Mouse (Mus musculus): ENCODE measurements around the gene Thrb.

Thrb gene

GRCm38 (mm10) chr14:17659686-17660328, at the start of gene Thrb:
Thrb (plus strand) TSS chr14:17660261.
- DNase-seq = peak; percentile 16

DNA sequence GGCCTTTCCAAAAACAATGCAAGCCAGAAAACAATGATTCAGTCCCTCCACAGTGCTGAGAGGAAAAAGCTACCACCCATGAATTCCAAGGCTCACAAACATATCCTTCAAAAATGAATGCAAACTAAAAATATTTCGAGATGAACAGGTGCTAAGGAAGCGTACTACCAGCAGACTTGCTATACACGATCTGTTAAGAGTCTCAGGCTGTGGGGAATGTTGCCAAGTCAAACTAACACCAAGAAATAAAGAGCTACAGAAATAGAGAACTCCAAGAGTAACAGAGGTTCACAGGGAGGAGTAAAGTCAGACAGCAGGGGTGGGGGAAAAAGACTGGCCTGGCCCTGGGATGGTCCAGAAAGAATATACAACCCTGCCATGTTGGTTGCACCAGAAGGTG, 38.4 kb upstream of the Thrb start:
- DNase-seq = no peak

DNA sequence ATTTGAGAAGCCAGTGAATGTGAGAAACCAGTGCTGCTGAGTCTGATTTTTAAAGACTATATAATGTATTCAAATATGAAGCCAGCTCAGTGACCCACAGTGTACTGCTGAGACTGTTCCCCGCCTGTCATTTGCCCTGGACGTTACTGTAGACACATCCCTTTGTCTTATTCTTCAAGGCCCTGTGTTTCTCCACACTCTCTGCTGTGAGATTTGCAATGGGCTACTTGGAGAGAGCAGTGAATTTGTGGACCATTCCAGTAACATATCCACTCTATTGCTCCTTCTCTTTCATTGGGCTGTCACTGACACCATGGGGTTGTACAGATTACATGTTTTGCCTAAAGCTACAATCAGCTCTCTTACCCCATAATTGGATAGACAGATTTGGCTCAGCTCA, 36.1 kb upstream of the Thrb start:
- DNase-seq = no peak

DNA sequence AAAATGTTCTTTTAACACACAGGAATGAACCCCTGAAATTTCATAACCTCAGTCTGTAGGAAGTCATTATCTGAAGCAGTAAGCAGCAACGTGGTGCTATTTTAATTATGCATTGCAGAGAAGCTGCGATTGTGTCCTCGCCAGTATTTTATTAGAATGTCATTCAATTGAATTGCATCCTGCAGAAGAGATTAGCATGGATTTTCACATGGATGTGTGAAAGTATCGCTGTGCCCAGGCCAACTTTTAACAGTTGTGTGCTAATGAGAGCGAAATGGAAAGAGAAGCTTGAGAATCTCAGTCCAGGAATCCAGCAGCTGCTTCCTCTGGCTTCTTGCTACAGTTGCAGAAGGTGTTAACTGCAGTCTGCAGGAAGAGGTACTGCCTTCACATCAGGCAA, 30.8 kb upstream of the Thrb start:
- no peak for DNase-seq

DNA sequence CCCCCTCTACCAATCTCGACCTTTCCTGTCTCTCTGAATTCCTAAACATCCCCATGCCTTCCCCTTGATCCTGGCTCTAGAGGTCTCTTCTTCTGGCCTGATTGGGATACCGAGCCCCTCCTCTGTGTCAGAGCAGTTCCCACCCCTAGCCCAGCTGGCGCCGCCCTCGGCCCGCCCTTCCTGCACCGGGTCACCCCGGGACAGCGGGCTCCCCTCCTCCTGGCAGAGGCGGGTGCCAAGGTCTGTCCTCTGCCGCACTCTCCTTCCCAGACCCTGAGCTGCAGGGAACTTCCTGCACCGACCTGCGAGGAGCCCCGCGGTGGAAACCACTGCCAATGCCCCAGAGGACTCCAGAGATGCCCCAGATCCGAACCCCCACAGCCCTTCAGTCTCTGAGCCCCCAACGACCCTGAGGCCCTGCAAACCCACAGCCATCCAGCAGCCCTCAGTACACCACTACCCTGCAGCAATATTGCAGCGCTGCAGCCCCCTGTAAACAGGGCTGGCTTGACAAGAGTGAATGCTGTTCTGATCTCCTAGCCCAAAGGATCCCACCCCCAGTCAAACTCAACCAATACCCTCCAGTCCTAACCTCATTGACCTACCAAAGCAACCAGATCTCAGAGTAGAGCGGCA, 27.1 kb upstream of the Thrb start:
- DNase-seq = peak; percentile 62

GRCm38 (mm10) chr14:17636971-17637370, 23.1 kb upstream of the Thrb start:
- no peak for DNase-seq

DNA sequence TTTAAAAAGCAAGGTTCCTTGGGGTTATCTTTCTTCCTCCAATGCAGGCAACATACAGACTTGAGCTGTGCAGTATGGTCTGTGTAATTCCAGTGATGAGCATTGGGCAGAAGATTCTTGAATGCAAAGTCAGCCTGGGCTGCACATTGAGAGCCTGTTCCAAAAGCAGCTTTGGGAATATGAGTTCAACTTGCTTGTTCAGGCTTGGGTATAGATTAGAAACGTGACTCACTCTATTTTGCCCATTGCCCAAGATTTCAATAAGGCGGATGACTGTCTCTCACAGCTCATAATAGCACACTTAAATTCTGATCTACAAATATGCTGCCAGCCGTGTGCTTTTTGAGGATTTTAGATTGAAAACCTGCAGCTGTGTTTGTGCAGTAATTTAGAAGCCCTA, 18.3 kb upstream of the Thrb start:
- DNase-seq = no peak

DNA sequence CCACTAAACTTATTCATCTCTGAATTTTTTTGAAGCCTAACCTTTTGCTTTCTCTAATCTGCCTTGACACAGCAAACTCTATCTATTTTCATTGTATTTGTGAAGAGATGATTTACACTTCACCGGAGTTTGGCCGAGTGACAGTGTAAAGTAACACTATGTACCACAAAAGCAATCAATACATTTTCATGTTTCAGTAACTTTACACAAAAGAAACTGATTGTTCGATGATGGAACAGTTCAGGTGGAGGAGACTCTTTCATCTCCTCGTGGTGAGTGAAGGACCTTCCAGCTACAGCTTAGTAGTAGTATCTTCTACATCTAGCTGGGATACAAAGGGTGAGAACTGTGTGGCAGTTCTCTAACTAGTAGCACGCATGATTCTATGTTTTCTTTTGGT, 5.0 kb upstream of the Thrb start:
- DNase-seq = no peak

DNA sequence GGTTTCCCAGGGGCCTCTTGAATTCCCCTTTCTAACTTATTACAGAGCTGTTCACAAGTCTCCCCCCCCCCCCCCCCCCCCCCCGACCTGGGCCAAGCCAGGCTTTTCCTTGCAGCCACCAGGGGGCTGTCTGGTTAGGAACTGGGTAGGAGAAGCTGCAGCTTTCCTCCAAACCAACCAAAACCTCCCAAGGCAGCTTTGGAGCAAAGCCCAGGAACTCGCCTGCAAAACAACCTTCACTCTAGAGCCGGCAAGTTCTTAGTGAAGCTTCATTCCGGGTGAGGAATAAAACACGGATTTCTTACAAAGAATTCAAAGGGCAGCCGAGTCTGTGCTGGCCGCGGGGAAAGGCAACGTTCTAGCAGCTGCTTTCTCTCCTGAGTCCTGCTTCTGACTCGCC, 1.0 kb upstream of the Thrb start:
- DNase-seq = peak; percentile 83

DNA sequence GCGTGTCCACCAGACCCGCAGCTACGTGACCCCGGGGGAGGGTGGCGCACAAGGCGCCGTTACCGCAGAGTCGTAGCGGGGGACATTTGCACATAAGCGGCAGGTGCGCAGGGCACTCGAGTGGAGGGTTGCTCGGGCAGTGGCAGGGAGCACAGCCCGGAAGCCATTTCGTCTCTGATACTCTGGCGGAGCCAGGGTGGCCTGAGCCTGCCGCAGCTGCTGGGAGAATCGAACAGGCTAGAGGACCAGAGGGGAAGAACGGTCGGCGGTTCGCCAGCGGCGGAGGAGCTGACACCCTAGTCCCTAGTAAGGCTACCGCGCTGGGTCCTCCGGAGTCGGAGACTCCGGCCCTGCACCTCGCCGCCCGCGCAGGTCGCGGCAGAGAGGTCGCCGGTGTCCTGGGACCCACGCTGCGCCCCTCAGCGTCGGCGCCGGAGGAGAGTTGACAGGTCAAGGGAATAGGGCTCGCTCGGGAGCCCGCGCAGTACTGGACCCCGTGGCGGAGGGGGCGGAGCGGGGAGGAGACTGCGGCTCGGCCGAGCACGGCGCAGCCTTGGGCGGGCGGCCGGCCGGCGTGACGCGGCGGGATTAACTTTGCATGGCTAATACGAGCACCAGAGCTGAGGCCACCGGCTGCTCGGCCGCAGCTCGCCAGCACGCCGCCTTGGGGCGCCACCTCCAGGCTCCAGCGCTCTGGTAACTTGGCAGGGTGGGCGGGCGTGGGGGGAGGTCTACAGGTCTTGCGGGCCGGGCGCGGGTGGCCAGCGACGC, 453 bp downstream of the Thrb start:
- DNase-seq = peak; percentile 77

DNA sequence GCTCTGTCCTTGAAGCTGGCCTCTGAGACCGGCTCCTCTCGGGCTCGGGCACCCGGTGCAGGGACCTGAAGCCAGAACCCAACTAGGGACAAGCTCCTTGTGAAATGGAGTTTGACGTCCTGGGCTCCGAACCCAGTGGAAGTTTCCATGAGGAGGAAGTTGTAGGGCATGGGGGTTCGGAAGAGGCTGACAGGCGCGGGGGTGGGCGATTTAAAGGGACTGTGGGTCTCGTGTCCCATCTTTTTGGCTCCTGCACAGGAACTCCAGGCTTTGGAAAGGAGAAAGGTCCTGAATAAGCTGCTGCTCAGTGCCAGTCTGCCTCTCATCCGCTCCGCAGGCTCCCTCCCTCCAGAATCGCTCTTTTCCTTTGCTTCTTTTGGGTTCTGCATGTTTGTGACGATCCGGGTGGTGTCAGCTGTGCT, 1.1 kb downstream of the Thrb start:
- no peak for DNase-seq

DNA sequence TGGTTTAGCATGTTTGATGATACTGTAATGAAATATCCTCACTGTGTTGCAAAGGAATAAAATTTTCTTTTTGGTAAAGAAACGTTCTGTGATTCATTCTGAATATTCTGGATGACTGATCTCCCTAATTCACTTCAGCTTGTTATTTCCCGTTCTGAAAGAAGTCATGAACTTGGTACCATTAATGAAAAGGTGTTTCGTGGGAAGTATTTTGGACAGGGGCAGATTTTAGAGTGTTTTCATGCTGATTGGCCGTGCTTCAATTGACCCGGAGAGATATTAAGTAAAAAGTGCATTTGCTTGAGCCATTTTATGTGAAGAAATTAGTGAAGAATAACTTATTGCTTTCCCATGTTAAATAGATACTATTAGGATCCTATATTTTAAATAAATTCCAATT, 2.0 kb downstream of the Thrb start:
- no peak for DNase-seq

- DNase-seq = no peak
Measured at GRCm38 (mm10) chr14:17674335-17674734, 14.3 kb downstream of the Thrb start.

GRCm38 (mm10) chr14:17675214-17675613, 15.2 kb downstream of the Thrb start:
- no peak for DNase-seq

GRCm38 (mm10) chr14:17681479-17681878, 21.4 kb downstream of the Thrb start:
- DNase-seq = no peak

GRCm38 (mm10) chr14:17684881-17685280, 24.8 kb downstream of the Thrb start:
- DNase-seq = no peak

DNA sequence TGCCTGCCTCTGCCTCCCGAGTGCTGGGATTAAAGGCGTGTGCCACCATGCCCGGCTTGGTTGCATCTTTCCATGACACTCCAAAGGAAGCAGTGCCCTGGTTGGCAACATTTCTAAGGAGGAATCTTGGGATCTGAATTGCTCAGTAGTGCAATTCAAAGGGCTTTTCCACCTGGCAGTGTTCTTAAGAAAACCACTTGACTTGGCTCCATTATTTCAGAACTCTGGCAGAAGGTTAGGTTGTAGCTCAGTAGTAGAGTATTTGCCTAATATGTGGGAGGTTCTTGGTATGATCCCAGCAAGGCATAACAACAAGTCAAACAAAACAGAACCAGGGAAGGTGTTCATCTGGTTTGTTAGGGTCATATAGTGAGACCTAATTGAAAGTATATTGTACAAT, 25.4 kb downstream of the Thrb start:
- DNase-seq = no peak

- DNase-seq = no peak
Measured at GRCm38 (mm10) chr14:17686939-17687338, 26.9 kb downstream of the Thrb start.

- DNase-seq = no peak
Measured at GRCm38 (mm10) chr14:17691246-17691645, 31.2 kb downstream of the Thrb start.

DNA sequence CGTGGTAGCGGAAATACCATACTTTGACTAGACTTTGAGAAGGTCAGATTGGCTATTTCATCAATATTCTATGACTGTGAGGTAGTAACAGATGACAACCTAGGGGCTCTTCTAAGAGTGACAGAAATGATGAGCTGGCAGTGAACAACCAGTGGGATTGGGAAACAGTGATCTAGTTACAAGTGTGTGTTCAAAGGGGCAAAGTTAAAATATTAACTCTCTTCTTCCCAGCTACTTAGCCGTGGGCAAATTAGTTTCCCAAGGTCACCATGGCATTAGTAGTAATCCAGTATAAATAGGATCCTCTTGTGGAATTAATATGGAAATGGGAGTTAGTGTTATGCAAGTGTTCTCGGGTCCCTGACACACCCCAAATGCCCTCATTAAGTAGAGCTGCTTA, 35.5 kb downstream of the Thrb start:
- DNase-seq = no peak

DNA sequence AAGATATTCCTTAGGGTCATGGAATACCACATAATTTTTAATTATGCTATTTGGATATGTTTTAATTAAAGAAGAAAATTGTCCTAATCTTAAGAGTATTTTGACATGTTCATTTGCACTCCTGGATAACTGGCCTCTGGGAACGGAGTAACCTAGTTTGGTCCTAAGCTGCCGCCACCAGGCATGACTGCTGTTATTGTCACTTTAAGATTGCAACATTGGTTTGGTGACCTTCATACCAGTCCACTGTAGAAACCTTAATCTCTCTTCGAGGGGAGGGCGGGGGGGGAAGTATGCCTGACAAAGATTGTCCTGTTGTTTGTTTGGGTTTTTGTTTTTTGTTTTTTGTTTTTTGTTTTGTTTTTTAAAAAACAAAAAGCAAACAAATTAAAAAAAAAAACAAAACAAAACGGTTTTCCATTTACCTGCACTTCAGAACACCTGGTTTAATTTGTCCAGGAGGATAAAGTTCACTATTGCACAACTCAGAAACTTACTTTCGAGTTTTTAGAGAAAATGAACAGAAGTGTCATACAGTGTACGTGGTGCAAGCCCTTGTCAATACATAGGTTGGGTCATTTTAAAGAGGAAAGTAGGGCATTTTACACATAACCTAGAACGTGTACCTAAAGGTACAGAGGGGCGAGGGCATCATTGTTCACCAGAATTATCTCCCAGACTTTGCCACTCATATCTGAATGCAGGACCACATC, 38.0 kb downstream of the Thrb start:
- DNase-seq = no peak

DNA sequence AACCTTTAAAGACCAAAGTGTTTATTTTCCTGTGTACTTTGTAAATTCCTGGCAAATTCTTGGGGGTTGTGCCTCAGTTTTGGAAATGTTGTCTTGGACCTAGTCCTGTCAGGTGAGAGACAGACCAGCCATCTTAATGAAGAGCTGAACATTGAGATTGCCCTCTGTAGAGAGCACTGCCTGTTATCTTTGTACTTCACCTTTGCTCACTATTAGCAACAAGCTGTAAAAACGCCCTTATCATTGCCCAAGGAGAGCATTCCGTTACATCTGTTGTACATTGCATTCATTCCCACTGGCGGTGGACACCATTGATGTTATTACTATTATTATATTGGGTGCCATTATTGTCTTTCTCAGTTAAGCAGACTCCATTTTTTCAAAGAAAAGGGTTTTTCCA, 40.2 kb downstream of the Thrb start:
- no peak for DNase-seq

- no peak for DNase-seq
Measured at GRCm38 (mm10) chr14:17713297-17713904, 53.3 kb downstream of the Thrb start.

Measured in lung, postnatal 14 days (tissue).